Mouse (Mus musculus) E14TG2a.4 (cell line): ENCODE measurements around the gene Tmem104.

ENCODE experiments used
- CTCF ChIP-seq: conservative IDR thresholded peaks from 2 replicates; pipeline ENCODE4 v1.5.1; 2014; ENCODE audit warnings: low read length
- POU5F1 ChIP-seq: IDR thresholded peaks from 2 replicates; pipeline ENCODE4 v1.6.1; 2014; ENCODE audit warnings: low read length, borderline replicate concordance

DNA sequence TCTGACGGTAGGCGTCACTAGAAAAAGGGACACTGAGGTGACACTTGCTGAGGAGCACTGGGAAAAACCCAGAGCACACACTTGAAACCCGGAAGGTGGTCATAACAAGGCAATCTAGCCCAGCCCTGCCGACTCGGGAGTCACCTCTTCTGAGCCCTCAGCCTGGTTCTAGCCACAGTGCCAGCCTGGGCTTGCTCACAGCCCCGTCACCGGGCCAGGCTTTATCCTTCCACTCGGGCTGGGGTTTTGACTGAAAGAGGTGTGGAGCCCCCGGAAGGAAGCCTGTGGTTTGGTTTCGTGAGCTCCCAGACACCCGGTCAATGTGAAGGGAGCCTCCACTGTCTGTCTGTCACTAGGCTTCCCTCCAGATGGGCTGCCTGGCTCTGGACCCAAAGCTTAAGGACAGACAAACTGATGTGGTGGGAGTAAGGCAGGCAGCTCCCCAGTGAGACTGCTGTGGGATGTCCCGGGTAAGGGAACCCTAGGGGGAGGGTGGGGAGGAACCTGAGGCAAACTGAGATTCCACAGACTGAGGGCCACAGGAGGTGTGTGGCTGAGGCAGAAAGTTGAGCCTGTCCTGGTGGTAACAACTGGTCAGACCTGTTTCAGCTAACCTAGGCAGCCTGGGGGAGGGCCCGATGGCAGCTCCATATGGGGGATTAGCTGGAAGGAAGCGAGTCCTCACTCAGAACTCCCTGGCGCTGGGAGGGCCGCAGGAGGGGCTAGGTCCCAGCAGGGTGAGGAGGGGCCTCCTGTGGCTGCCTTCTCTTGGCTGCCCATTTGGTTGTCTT lies 13.5 kb upstream of the Tmem104 start:
- TF ChIP-seq CTCF: no peak
- no peak for TF ChIP-seq POU5F1
